ENCODE assay signal across 7 mouse cellular contexts in the genomic region with DNA sequence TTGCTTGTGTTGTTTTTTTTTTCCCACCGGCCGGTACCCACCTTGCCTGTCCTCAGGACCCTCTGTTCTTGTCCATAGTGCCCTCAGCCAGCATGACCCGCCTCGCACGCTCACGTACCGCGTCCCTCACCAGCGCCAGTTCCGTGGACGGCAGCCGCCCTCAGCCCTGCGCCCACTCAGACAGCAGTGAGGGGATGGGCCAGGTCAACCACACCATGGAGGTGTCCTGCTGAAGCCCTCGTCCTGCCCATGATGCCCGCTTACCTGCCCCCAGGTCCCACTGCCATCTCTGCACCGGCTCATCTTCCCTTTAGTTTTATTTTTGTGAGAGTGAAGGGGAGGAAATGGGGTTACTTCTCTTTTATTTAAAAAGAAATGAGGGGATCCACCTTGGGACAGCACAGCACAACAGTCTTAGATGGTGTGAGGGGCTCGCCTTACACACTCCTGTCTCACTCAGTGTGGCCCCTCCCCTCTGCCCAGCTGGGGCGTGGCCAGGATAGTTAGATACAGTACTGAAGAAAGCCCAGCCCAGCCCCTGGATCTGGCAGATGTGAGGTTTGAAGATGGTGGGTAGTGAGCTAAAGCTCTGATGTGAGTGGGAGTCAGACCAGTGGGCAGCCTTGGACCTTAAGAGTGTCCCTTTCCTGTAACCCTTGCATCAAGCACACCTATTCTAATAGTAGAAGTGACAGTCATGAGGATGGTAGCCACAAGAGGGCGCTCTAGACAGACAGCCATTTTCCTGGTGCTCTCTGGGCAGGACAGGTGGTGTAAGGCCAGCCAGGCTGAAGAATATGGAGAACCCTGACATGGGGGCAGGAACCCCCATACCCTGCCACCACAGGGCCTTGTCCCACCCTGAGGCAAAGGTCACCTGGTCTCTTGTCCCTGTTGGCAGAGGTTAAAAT. TPM values are rescaled to one million over a fixed set of nuclear protein-coding genes. Genes with fewer than 3 reads are reported as not detected.
DNase-seq lines count a peak whose midpoint lies in the region; ATAC-seq and TF ChIP-seq lines count a peak whose summit lies in the region.

No protein-coding gene starts in this region.

- TF ChIP-seq POLR2A in MEL (IDR thresholded peaks at IDR 0.05; ENCODE audit: control insufficient read depth in 1 of 2, insufficient read depth in 1 of 2, low read depth in 1 of 2, low read length in 2 of 2, poor library complexity in 1 of 2) = no peak

- peaks cover 6 to 14% of the 10 kb centered on the region in 2 experiments for H3K4me1 ChIP-seq in MEL (ENCODE audit: control insufficient read depth in 1 of 2, insufficient read depth in 2 of 2, low read length in 2 of 2)
- H3K4me1 ChIP-seq in embryonic facial prominence, embryonic 11.5 days (ENCODE audit: control insufficient read depth, insufficient read depth, low read length) = no peaks in the 10 kb centered on the region; the same call in none of the 2 replicates

- intact Hi-C loops in heart, postnatal 36 days (cut with DNase I) = loop anchor here (5.0 kb wide), 2 partner anchors 119 to 204 kb away; no protein-coding TSS in a partner anchor

- ATAC-seq in embryonic facial prominence, embryonic 11.5 days (replicated peaks; ENCODE audit: insufficient number of reproducible peaks, low FRiP score, low TSS enrichment, low read depth) = no peak

- no peak overlapping the region; the same call in 1 of the 2 replicates for H3K9ac ChIP-seq in MEL (ENCODE audit: control insufficient read depth, low read depth, low read length, poor library complexity, severe bottlenecking)
- no peak overlapping the region for H3K9ac ChIP-seq in embryonic facial prominence, embryonic 11.5 days (replicated peaks; ENCODE audit: low read length)

- H3K27me3 ChIP-seq in MEL (ENCODE audit: control insufficient read depth in 1 of 2, insufficient read depth in 2 of 2, low read length in 2 of 2) = peaks cover 0 to 4% of the 10 kb centered on the region in 2 experiments; a peak in 1 of 4 replicates
- no peaks in the 10 kb centered on the region for H3K27me3 ChIP-seq in embryonic facial prominence, embryonic 11.5 days (ENCODE audit: control insufficient read depth, insufficient read depth, low read length)

- WGBS in embryonic facial prominence, embryonic 11.5 days = 76% methylated on average over 19 of the region's 19 CpGs

- no peak for TF ChIP-seq EP300 in MEL (IDR thresholded peaks at IDR 0.05; ENCODE audit: low read depth in 1 of 2, low read length in 2 of 2)

- peaks cover 17% of the 10 kb centered on the region for H3K79me2 ChIP-seq in MEL (ENCODE audit: control insufficient read depth, insufficient read depth, low read length, poor library complexity)

- no peak overlapping the region for H3K4me2 ChIP-seq in embryonic facial prominence, embryonic 11.5 days (ENCODE audit: low read depth, low read length)

- DNase-seq in MEL (ENCODE audit: low read depth, low spot score) = peak; percentile 86
- peak; percentile 87 for DNase-seq in adrenal gland, postnatal 14 days
- DNase-seq in embryonic facial prominence, embryonic 11.5 days (ENCODE audit: low spot score) = peak; percentile 77
- DNase-seq in heart, postnatal 36 days = peak; percentile 68 to 73
- peak; percentile 76 to 81 for DNase-seq in kidney, postnatal 4 days
- DNase-seq in lung, postnatal 25 days (ENCODE audit: low spot score) = peak; percentile 66
- peak; percentile 68 for DNase-seq in right cerebral cortex, postnatal 4 days

- peaks cover 0 to 15% of the 10 kb centered on the region in 2 experiments; a peak in 2 of 4 replicates for H3K36me3 ChIP-seq in MEL (ENCODE audit: control insufficient read depth in 1 of 2, insufficient read depth in 2 of 2, low read length in 2 of 2)
- H3K36me3 ChIP-seq in embryonic facial prominence, embryonic 11.5 days (replicated peaks; ENCODE audit: control insufficient read depth, insufficient read depth, low read depth, low read length) = peaks cover 4% of the 10 kb centered on the region; the same call in 1 of the 2 replicates

- H3K4me3 ChIP-seq in MEL (ENCODE audit: control insufficient read depth in 1 of 2, insufficient read depth in 1 of 2, low read depth in 2 of 2, low read length in 2 of 2) = peak overlapping the region in 1 of 2 experiments; percentile 40; a peak in 1 of 4 replicates
- H3K4me3 ChIP-seq in embryonic facial prominence, embryonic 11.5 days (ENCODE audit: low read depth, low read length) = no peak overlapping the region

- H3K9me3 ChIP-seq in MEL (replicated peaks; ENCODE audit: insufficient read depth, low read length) = no peaks in the 10 kb centered on the region
- H3K9me3 ChIP-seq in embryonic facial prominence, embryonic 11.5 days (replicated peaks; ENCODE audit: control insufficient read depth, low read length) = no peaks in the 10 kb centered on the region

- peak; percentile 82 to 91 (median 91) for TF ChIP-seq CTCF in MEL (IDR thresholded peaks at IDR 0.05 in 2 of 3, conservative IDR thresholded peaks at IDR 0.05 in 1 of 3; ENCODE audit: control insufficient read depth in 1 of 3, insufficient read depth in 1 of 3, low read depth in 2 of 3, low read length in 3 of 3, poor library complexity in 1 of 3, severe bottlenecking in 1 of 3)

- H3K27ac ChIP-seq in MEL (ENCODE audit: control insufficient read depth, low read depth, low read length) = no peak overlapping the region
- no peak overlapping the region for H3K27ac ChIP-seq in embryonic facial prominence, embryonic 11.5 days (replicated peaks; ENCODE audit: low read depth, low read length)

- peak; percentile 65 for TF ChIP-seq RAD21 in MEL (IDR thresholded peaks at IDR 0.05; ENCODE audit: low read depth, low read length)

TF ChIP-seq in MEL, 35 proteins besides CTCF, POLR2A, EP300 and RAD21 (continues in another document):
- TF ChIP-seq MAX (IDR thresholded peaks at IDR 0.05; ENCODE audit: low read length) (peak; percentile 34; the same call in 1 of the 2 replicates), MEF2A (IDR thresholded peaks at IDR 0.05; ENCODE audit: extremely low read depth, insufficient replicate concordance, low read depth, low read length, poor library complexity, severe bottlenecking) (no peak), NELFE (IDR thresholded peaks at IDR 0.05; ENCODE audit: low read depth, low read length) (0 out of 2 replicates have a peak, but pooled peaks have one; percentile 23), TAL1 (IDR thresholded peaks at IDR 0.05; ENCODE audit: low read length) (no peak), NRF1 (IDR thresholded peaks at IDR 0.05; ENCODE audit: insufficient read depth, low read depth, low read length, poor library complexity, severe bottlenecking) (no peak), MYB (IDR thresholded peaks at IDR 0.05; ENCODE audit: low read depth, low read length) (no peak), RCOR1 (IDR thresholded peaks at IDR 0.05; ENCODE audit: low read depth, low read length) (no peak), ETS1 (IDR thresholded peaks at IDR 0.05; ENCODE audit: low read depth, low read length) (no peak), CHD2 (IDR thresholded peaks at IDR 0.05; ENCODE audit: low read length) (no peak), TBP (IDR thresholded peaks at IDR 0.05; ENCODE audit: low read depth, low read length) (no peak), CHD1 (IDR thresholded peaks at IDR 0.05; ENCODE audit: low read depth, low read length) (no peak), JUND (IDR thresholded peaks at IDR 0.05; ENCODE audit: low read depth, low read length) (no peak), GABPA (IDR thresholded peaks at IDR 0.05; ENCODE audit: low read depth, low read length) (no peak), KAT2A (conservative IDR thresholded peaks at IDR 0.05; ENCODE audit: low read depth, low read length) (no peak), ZMIZ1 (IDR thresholded peaks at IDR 0.05; ENCODE audit: low read depth, low read length) (no peak), SIN3A (IDR thresholded peaks at IDR 0.05; ENCODE audit: low read length) (peak; percentile 55; the same call in 1 of the 2 replicates), TCF12 (IDR thresholded peaks at IDR 0.05; ENCODE audit: low read depth, low read length) (peak; percentile 42; the same call in 1 of the 2 replicates), MAFK (IDR thresholded peaks at IDR 0.05; ENCODE audit: borderline replicate concordance, low read depth, low read length) (no peak), BHLHE40 (IDR thresholded peaks at IDR 0.05; ENCODE audit: borderline replicate concordance, low read depth, low read length) (0 out of 2 replicates have a peak, but pooled peaks have one; percentile 10), ZC3H11A (IDR thresholded peaks at IDR 0.05; ENCODE audit: low read depth, low read length) (peak; percentile 76), USF2 (IDR thresholded peaks at IDR 0.05; ENCODE audit: borderline replicate concordance in 1 of 2, insufficient read depth in 1 of 2, low read depth in 1 of 2, low read length in 2 of 2) (no peak), POLR2AphosphoS5 (IDR thresholded peaks at IDR 0.05; ENCODE audit: borderline replicate concordance, low read depth, low read length) (no peak), USF1 (IDR thresholded peaks at IDR 0.05; ENCODE audit: low read depth, low read length) (0 out of 2 replicates have a peak, but pooled peaks have one; percentile 17), ZKSCAN1 (IDR thresholded peaks at IDR 0.05; ENCODE audit: low read depth, low read length) (no peak), GATA1 (IDR thresholded peaks at IDR 0.05; ENCODE audit: low read depth, low read length) (no peak), MAZ (IDR thresholded peaks at IDR 0.05; ENCODE audit: low read depth, low read length) (no peak), UBTF (IDR thresholded peaks at IDR 0.05; ENCODE audit: borderline replicate concordance, insufficient read depth, low read depth, low read length) (no peak), MYC (IDR thresholded peaks at IDR 0.05; ENCODE audit: low read depth, low read length) (peak; percentile 69; the same call in 1 of the 2 replicates)

RNA-seq across cellular contexts. Expression of gene Setd6, which starts 2.3 kb away (rescaled TPM):
- total RNA-seq in MEL (2012; rRNA removed) = 37.8 and 42.0 TPM in 2 replicates
- 10 to 100 TPM in 1 of 2 experiments, not detected in 1; 78.4 TPM for polyA plus RNA-seq in MEL (2012; ENCODE audit: insufficient read depth in 1 of 2, insufficient read length in 2 of 2, low read depth in 1 of 2, low replicate concordance in 2 of 2, missing spikeins in 1 of 2)
- total RNA-seq in adrenal gland, postnatal 14 days (2021) = 24.6 and 26.9 TPM in 2 replicates
- polyA plus RNA-seq in embryonic facial prominence, embryonic 11.5 days (2014; fragmentation: Nextera tagmentation; extraction: Ambion mirVana) = 20.1 and 21.0 TPM in 2 replicates
- 10 to 100 TPM; 15.8 to 17.9 TPM for total RNA-seq in heart, postnatal 36 days (2021)

RNA-seq across cellular contexts. Expression of gene Ndrg4, which starts 36.6 kb away (rescaled TPM):
- total RNA-seq in MEL (2012; rRNA removed) = 0.15 TPM in 1 of 2 replicates, not detected in the other
- polyA plus RNA-seq in MEL (2012; ENCODE audit: insufficient read depth in 1 of 2, insufficient read length in 2 of 2, low read depth in 1 of 2, low replicate concordance in 2 of 2, missing spikeins in 1 of 2) = under 1 TPM in 1 of 2 experiments, not detected in 1; 0.28 TPM
- 19.8 and 36.4 TPM in 2 replicates for total RNA-seq in adrenal gland, postnatal 14 days (2021)
- polyA plus RNA-seq in embryonic facial prominence, embryonic 11.5 days (2014; fragmentation: Nextera tagmentation; extraction: Ambion mirVana) = 21.2 and 26.4 TPM in 2 replicates
- total RNA-seq in heart, postnatal 36 days (2021) = 100 to 1,000 TPM; 233 to 242 TPM

Comparison
In these comparisons a context has a peak if more than half of its experiments do, and no peak if none do; other contexts are left out.
1. RNA of gene Ndrg4, which starts 36.6 kb away (total RNA-seq): 233 to 242 TPM in heart, postnatal 36 days and 19.8 to 36.4 TPM in adrenal gland, postnatal 14 days; 0.15 TPM in MEL; every median in the first group is over 10 times any median in the second.
2. Peak in every context shown above with its lines, with median percentiles within 50 percentile points of each other: DNase-seq.